Mouse (Mus musculus): ENCODE results near the gene Gss. TPM values are rescaled to one million over a fixed set of nuclear protein-coding genes. Genes with fewer than 3 reads are reported as not detected.
"Not testable (repeated sequence)": the region's sequence is repeated elsewhere in the genome, so short reads cannot be mapped to it uniquely, and the experiment has no call there.

The Gss gene
- polyA plus RNA-seq, 1 experiment from 2014 or later, result 17.5 TPM

DNA sequence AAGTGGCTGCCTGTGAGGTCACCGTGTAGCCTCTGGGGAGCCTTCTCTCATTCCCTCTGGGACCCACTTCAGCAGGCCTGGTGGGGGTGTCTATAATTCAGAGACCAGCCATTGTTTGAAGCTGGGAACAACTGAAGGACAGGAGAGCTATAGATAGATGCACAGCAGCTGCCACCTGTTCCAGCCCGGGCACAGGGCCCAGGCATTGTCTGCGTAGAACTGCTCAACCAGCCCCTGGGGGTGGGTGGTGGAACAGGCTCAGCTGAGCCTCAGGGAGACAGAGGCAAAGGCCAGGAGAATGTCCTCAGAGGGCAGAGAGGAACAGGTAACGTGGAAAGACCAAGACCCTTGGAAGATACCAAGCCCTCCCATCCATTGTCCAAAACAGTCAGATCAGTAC is 13.8 kb upstream of the Gss start:
- Histone ChIP-seq H3K4me2 (no peak overlapping the region), H3K9me3 (ENCODE audit: control insufficient read depth, low read length) (no peaks in the 10 kb centered on the region), H3K27me3 (ENCODE audit: control insufficient read depth, insufficient read depth, low read length) (no peaks in the 10 kb centered on the region), H3K36me3 (ENCODE audit: control insufficient read depth, insufficient read depth, low read length) (no peaks in the 10 kb centered on the region), H3K9ac (ENCODE audit: low read length) (no peak overlapping the region), H3K4me1 (ENCODE audit: control insufficient read depth, insufficient read depth, low read length) (no peaks in the 10 kb centered on the region), H3K4me3 (ENCODE audit: low read depth, low read length) (no peak overlapping the region), H3K27ac (ENCODE audit: low read depth, low read length) (no peak overlapping the region)
- DNase-seq (ENCODE audit: low spot score, missing footprints) (peak; percentile 53), ATAC-seq (ENCODE audit: low FRiP score) (no peak)
- WGBS, result 92% methylated on average over 4 of the region's 4 CpGs

GRCm38 (mm10) chr2:155605236-155605589 is 12.6 kb upstream of the Gss start:
- H3K4me1 ChIP-seq (ENCODE audit: control insufficient read depth, insufficient read depth, low read length); H3K9ac ChIP-seq (ENCODE audit: low read length); H3K4me3 ChIP-seq (ENCODE audit: low read depth, low read length); H3K4me2 ChIP-seq; H3K27ac ChIP-seq (ENCODE audit: low read depth, low read length); H3K9me3 ChIP-seq (ENCODE audit: control insufficient read depth, low read length); H3K36me3 ChIP-seq (ENCODE audit: control insufficient read depth, insufficient read depth, low read length); ATAC-seq (ENCODE audit: low FRiP score); DNase-seq (ENCODE audit: low spot score, missing footprints); H3K27me3 ChIP-seq (ENCODE audit: control insufficient read depth, insufficient read depth, low read length): not testable (repeated sequence)
- WGBS, result 85% methylated on average over 4 of the region's 4 CpGs

DNA sequence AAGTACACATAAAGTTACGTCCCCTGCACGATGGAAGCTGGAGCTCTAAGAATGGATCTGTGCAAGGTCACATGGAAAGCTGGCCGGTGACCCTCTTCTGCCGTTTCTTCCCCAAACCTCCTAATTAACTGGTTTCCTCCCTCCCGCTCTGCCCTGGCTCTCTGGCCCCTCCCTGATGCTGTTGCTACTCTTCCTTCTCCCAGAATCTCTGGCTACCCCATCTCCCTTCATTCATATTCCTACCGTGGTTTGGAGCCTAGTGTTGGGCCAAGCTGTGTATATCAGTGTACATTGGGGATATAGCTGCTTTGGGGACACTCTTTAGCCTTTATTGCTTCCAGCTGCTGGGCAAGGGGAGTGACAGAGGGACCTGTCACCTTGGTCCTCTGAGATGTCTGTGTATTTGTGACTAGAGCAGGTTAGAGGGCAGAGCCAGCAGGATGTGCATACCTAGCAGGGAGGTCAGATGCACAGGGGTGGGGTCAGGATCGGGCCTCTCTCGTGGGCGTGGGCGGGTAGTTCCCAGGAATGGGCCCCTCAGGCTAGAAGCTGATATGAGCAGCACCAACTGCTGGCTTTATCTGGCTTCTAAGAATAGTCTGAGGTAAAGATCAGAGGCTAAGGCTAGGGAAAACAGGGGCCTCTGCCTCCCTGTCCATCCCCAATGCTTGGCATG is 12.1 kb upstream of the Gss start:
- Histone ChIP-seq H3K4me1 (ENCODE audit: control insufficient read depth, insufficient read depth, low read length) (no peaks in the 10 kb centered on the region), H3K27me3 (ENCODE audit: control insufficient read depth, insufficient read depth, low read length) (no peaks in the 10 kb centered on the region), H3K27ac (ENCODE audit: low read depth, low read length) (no peak overlapping the region), H3K9me3 (ENCODE audit: control insufficient read depth, low read length) (no peaks in the 10 kb centered on the region), H3K36me3 (ENCODE audit: control insufficient read depth, insufficient read depth, low read length) (no peaks in the 10 kb centered on the region), H3K9ac (ENCODE audit: low read length) (no peak overlapping the region), H3K4me3 (ENCODE audit: low read depth, low read length) (no peak overlapping the region), H3K4me2 (no peak overlapping the region)
- WGBS, result 71% methylated on average over 10 of the region's 10 CpGs
- ATAC-seq (ENCODE audit: low FRiP score) (no peak), DNase-seq (ENCODE audit: low spot score, missing footprints) (peak; percentile 53)

- Histone ChIP-seq H3K9me3 (ENCODE audit: control insufficient read depth, low read length) (no peaks in the 10 kb centered on the region), H3K4me1 (ENCODE audit: control insufficient read depth, insufficient read depth, low read length) (no peaks in the 10 kb centered on the region), H3K4me2 (no peak overlapping the region), H3K27me3 (ENCODE audit: control insufficient read depth, insufficient read depth, low read length) (no peaks in the 10 kb centered on the region), H3K27ac (ENCODE audit: low read depth, low read length) (no peak overlapping the region), H3K36me3 (ENCODE audit: control insufficient read depth, insufficient read depth, low read length) (no peaks in the 10 kb centered on the region), H3K9ac (ENCODE audit: low read length) (no peak overlapping the region), H3K4me3 (ENCODE audit: low read depth, low read length) (no peak overlapping the region)
- DNase-seq (ENCODE audit: low spot score, missing footprints), result no peak
- 67% methylated on average over 3 of the region's 3 CpGs for WGBS
- no peak for ATAC-seq (ENCODE audit: low FRiP score)
These were observed 11.1 kb upstream of the Gss start for GRCm38 (mm10) chr2:155603707-155604106.

DNA sequence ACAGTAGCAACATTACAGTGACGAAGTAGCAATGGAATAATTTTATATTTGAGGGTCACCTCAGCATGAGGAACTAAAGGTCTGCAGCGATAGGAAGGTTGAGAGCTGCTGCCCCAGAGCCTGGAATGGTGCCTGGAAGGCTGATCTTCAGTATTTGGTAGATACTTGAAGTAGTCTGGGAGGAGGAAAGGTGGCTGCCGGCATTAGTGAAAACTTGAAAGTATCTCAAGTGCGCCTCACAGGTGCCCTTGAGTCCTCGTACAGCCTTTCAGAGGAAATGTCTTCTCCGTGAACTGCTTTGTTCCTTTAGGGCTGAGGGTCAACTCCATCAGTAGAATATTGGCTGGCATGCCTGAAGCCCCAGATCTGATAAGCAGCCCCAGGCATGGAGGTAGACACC is 2.9 kb upstream of the Gss start:
- H3K36me3 ChIP-seq (ENCODE audit: control insufficient read depth, insufficient read depth, low read length), result no peaks in the 10 kb centered on the region
- no peak overlapping the region for H3K9ac ChIP-seq (ENCODE audit: low read length)
- no peak for DNase-seq (ENCODE audit: low spot score, missing footprints)
- H3K4me2 ChIP-seq, result no peak overlapping the region
- no peak overlapping the region for H3K4me3 ChIP-seq (ENCODE audit: low read depth, low read length)
- H3K4me1 ChIP-seq (ENCODE audit: control insufficient read depth, insufficient read depth, low read length), result peaks cover 4% of the 10 kb centered on the region
- no peak overlapping the region for H3K27ac ChIP-seq (ENCODE audit: low read depth, low read length)
- no peaks in the 10 kb centered on the region for H3K9me3 ChIP-seq (ENCODE audit: control insufficient read depth, low read length)
- 89% methylated on average over 6 of the region's 6 CpGs for WGBS
- no peak for ATAC-seq (ENCODE audit: low FRiP score)
- no peaks in the 10 kb centered on the region for H3K27me3 ChIP-seq (ENCODE audit: control insufficient read depth, insufficient read depth, low read length)

GRCm38 (mm10) chr2:155592854-155593283 is 259 bp upstream of the Gss start:
- no peak for DNase-seq (ENCODE audit: low spot score, missing footprints)
- Histone ChIP-seq H3K4me3 (ENCODE audit: low read depth, low read length) (peak overlapping the region; percentile 57), H3K4me2 (peak overlapping the region; percentile 75), H3K9ac (ENCODE audit: low read length) (peak overlapping the region; percentile 72), H3K9me3 (ENCODE audit: control insufficient read depth, low read length) (no peaks in the 10 kb centered on the region), H3K4me1 (ENCODE audit: control insufficient read depth, insufficient read depth, low read length) (peaks cover 4% of the 10 kb centered on the region), H3K27ac (ENCODE audit: low read depth, low read length) (no peak overlapping the region), H3K27me3 (ENCODE audit: control insufficient read depth, insufficient read depth, low read length) (no peaks in the 10 kb centered on the region), H3K36me3 (ENCODE audit: control insufficient read depth, insufficient read depth, low read length) (no peaks in the 10 kb centered on the region)
- ATAC-seq (ENCODE audit: low FRiP score), result no peak; the same call in 1 of the 2 replicates
- WGBS, result 0% methylated on average over 9 of the region's 9 CpGs

- Histone ChIP-seq H3K4me3 (ENCODE audit: low read depth, low read length) (peak overlapping the region; percentile 57), H3K27me3 (ENCODE audit: control insufficient read depth, insufficient read depth, low read length) (no peaks in the 10 kb centered on the region), H3K27ac (ENCODE audit: low read depth, low read length) (no peak overlapping the region), H3K9ac (ENCODE audit: low read length) (peak overlapping the region; percentile 76), H3K4me2 (peak overlapping the region; percentile 75), H3K4me1 (ENCODE audit: control insufficient read depth, insufficient read depth, low read length) (peaks cover 4% of the 10 kb centered on the region), H3K9me3 (ENCODE audit: control insufficient read depth, low read length) (no peaks in the 10 kb centered on the region), H3K36me3 (ENCODE audit: control insufficient read depth, insufficient read depth, low read length) (no peaks in the 10 kb centered on the region)
- DNase-seq (ENCODE audit: low spot score, missing footprints), result no peak
- WGBS, result 6% methylated on average over 6 of the region's 6 CpGs
- ATAC-seq (ENCODE audit: low FRiP score), result no peak
These were observed 934 bp downstream of the Gss start for GRCm38 (mm10) chr2:155591676-155592075.

DNA sequence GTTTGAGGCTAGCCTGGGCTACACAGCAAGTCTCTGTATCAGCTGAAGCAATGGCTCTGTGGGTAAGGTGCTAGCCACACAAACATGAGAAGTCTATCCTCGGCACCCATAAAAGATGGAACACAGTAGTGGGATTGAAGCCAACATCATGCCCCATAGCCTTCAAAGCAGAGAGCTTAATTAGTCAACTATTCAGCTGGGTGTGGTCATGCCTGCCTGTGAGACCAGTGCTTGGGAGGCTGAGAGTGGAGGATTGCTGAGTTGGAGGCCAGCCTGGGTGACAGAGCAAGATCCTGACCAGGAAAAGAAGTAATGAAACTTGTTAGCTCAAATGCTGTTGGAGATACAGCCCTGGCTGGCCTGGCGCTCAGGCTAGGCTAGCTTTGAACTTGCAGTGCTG is 1.7 kb downstream of the Gss start:
- no peak overlapping the region for H3K27ac ChIP-seq (ENCODE audit: low read depth, low read length)
- no peaks in the 10 kb centered on the region for H3K36me3 ChIP-seq (ENCODE audit: control insufficient read depth, insufficient read depth, low read length)
- ATAC-seq (ENCODE audit: low FRiP score), result no peak
- H3K4me1 ChIP-seq (ENCODE audit: control insufficient read depth, insufficient read depth, low read length), result peaks cover 4% of the 10 kb centered on the region
- H3K9ac ChIP-seq (ENCODE audit: low read length), result no peak overlapping the region
- 89% methylated on average over 2 of the region's 2 CpGs for WGBS
- H3K27me3 ChIP-seq (ENCODE audit: control insufficient read depth, insufficient read depth, low read length), result no peaks in the 10 kb centered on the region
- no peak overlapping the region for H3K4me3 ChIP-seq (ENCODE audit: low read depth, low read length)
- no peak overlapping the region for H3K4me2 ChIP-seq
- no peak for DNase-seq (ENCODE audit: low spot score, missing footprints)
- H3K9me3 ChIP-seq (ENCODE audit: control insufficient read depth, low read length), result no peaks in the 10 kb centered on the region

GRCm38 (mm10) chr2:155589521-155589920 is 3.1 kb downstream of the Gss start:
- Histone ChIP-seq H3K9me3 (ENCODE audit: control insufficient read depth, low read length) (no peaks in the 10 kb centered on the region), H3K4me2 (no peak overlapping the region), H3K27ac (ENCODE audit: low read depth, low read length) (no peak overlapping the region), H3K9ac (ENCODE audit: low read length) (no peak overlapping the region), H3K27me3 (ENCODE audit: control insufficient read depth, insufficient read depth, low read length) (no peaks in the 10 kb centered on the region), H3K36me3 (ENCODE audit: control insufficient read depth, insufficient read depth, low read length) (no peaks in the 10 kb centered on the region), H3K4me3 (ENCODE audit: low read depth, low read length) (no peak overlapping the region), H3K4me1 (ENCODE audit: control insufficient read depth, insufficient read depth, low read length) (peaks cover 4% of the 10 kb centered on the region)
- DNase-seq (ENCODE audit: low spot score, missing footprints) (no peak), ATAC-seq (ENCODE audit: low FRiP score) (no peak)
- WGBS, result 75% methylated on average over 6 of the region's 6 CpGs

Measured in midbrain, embryonic 11.5 days (tissue).